Mouse (Mus musculus) limb, embryonic 11.5 days (tissue): ENCODE measurements around the gene Akr1b3. TPM values are rescaled to one million over a fixed set of nuclear protein-coding genes. Genes with fewer than 3 reads are reported as not detected.
A peak's percentile ranks its signal among the peaks of the same experiment; 100 is the strongest.

Experiments
- ATAC-seq: fragments of 200-750 bp; cut with Nextera tagmentation; 2 replicates; pipeline ENCODE4 v1.8.0; 2017; ENCODE audit warnings: low read depth; ENCODE audit not compliant: insufficient number of reproducible peaks, low FRiP score, low TSS enrichment
- DNase-seq: peaks from one replicate; pipeline ENCODE4 v3.0.0-alpha.2; 2015; ENCODE audit warnings: low spot score
- H3K27ac ChIP-seq: fragments of 300-500 bp; sonication (generic); replicated peaks from 2 replicates; pipeline ENCODE4 v1.5.1; 2014; ENCODE audit warnings: low read depth, mild to moderate bottlenecking, low read length
- H3K27me3 ChIP-seq: fragments of 300-500 bp; sonication (generic); 2 replicates; pipeline ENCODE4 v1.6.1; 2014; ENCODE audit warnings: mild to moderate bottlenecking, low read length, mixed read lengths; ENCODE audit not compliant: control insufficient read depth, insufficient read depth
- H3K36me3 ChIP-seq: fragments of 300-500 bp; sonication (generic); 2 replicates; pipeline ENCODE4 v1.6.1; 2014; ENCODE audit warnings: mild to moderate bottlenecking, low read length, moderate library complexity, mixed read lengths; ENCODE audit not compliant: control insufficient read depth, insufficient read depth
- H3K4me1 ChIP-seq: fragments of 300-500 bp; sonication (generic); 2 replicates; pipeline ENCODE4 v1.6.1; 2014; ENCODE audit warnings: low read length, mixed read lengths; ENCODE audit not compliant: control insufficient read depth, insufficient read depth
- H3K4me2 ChIP-seq: fragments of 300-500 bp; sonication (generic); 2 replicates; pipeline ENCODE4 v1.6.1; 2014; ENCODE audit warnings: low read depth, mild to moderate bottlenecking, moderate library complexity; ENCODE audit not compliant: severe bottlenecking
- H3K4me3 ChIP-seq: fragments of 300-500 bp; sonication (generic); 2 replicates; pipeline ENCODE4 v1.5.1; 2014; ENCODE audit warnings: low read depth, low read length
- H3K9ac ChIP-seq: fragments of 300-500 bp; sonication (generic); 2 replicates; pipeline ENCODE4 v1.6.1; 2014; ENCODE audit warnings: mild to moderate bottlenecking, low read length
- H3K9me3 ChIP-seq: fragments of 300-500 bp; sonication (generic); 2 replicates; pipeline ENCODE4 v1.6.1; 2016; ENCODE audit warnings: low read length; ENCODE audit not compliant: control insufficient read depth
- WGBS: fragments of 180-500 bp; shearing (Covaris S2); extraction: QIAGEN DNeasy Blood & Tissue Kit; methylation state at CpG from one replicate; pipeline ENCODE4 v1.1.7; 2014; 5-methylcytosine and 5-hydroxymethylcytosine counted together
- polyA plus RNA-seq: library from polyadenylated mRNA; unstranded; fragments of >200 nt; fragmentation: Nextera tagmentation; extraction: Ambion mirVana; gene quantifications from 2 replicates; pipeline ENCODE4 v1.2.1, GENCODE M21; 2014

The Akr1b3 gene
- polyA plus RNA-seq, 1 experiment from 2014 or later, result 217 TPM

DNA sequence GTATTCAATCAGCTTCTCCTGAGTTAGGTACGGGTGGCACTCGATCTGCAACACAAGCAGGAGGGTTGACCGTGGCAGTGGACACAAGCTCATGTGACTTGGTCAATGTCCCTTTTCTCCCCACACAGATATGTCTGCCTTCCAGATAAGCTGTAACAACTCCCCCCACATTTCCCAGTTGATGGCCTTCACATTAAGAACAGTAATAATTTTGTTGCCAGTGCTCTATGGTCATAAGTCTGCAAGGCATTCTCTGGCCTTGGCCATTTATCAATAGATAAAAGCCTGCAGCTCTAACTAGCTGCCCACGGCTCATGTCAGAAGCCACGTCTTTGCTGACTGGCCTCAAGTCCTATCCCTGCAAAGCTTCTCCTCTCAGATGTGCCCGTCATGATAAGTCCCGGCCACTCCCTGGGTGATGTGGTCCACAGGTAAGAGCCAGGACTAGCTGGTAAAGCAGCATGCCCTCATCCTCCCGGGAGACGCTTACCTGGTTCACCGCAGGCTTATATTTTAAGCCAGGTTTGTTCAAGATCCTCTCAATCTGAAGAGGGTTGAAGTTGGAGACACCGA lies 7.2 kb downstream of the Akr1b3 start:
- Histone ChIP-seq H3K4me1 (no peaks in the 10 kb centered on the region), H3K36me3 (peaks cover 4% of the 10 kb centered on the region; the same call in 1 of the 2 replicates), H3K9ac (no peak overlapping the region), H3K9me3 (no peaks in the 10 kb centered on the region), H3K27me3 (no peaks in the 10 kb centered on the region), H3K4me2 (no peak overlapping the region), H3K4me3 (no peak overlapping the region), H3K27ac (no peak overlapping the region)
- no peak for ATAC-seq
- no peak for DNase-seq
- WGBS, result 90% methylated on average over 11 of the region's 11 CpGs

DNA sequence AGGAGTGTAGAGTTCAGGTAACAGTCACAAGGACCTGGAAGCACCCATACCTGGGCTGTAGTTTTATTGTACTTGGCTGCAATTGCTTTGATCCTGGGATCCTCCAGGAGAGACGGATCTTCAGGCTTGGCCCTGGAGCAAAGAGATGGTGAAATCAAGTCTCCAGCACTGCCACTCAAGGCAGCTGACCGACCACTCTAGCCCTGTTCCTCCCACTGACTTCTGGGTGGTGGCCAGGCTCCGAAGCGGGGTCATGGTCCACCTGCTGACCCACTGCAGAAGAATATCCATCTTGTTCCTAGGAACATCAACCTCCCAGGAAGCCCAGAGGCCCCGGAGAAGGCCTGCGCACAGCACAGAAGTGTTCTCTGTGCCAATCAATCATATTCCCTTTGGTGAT lies 7.8 kb downstream of the Akr1b3 start:
- ATAC-seq (no peak), DNase-seq (no peak)
- H3K9me3 ChIP-seq, result no peaks in the 10 kb centered on the region
- H3K4me3 ChIP-seq, result no peak overlapping the region
- H3K27ac ChIP-seq, result no peak overlapping the region
- no peaks in the 10 kb centered on the region for H3K4me1 ChIP-seq
- no peaks in the 10 kb centered on the region for H3K27me3 ChIP-seq
- WGBS, result 95% methylated on average over 6 of the region's 6 CpGs
- no peak overlapping the region for H3K4me2 ChIP-seq
- H3K36me3 ChIP-seq, result peaks cover 4% of the 10 kb centered on the region; the same call in 1 of the 2 replicates
- H3K9ac ChIP-seq, result no peak overlapping the region

DNA sequence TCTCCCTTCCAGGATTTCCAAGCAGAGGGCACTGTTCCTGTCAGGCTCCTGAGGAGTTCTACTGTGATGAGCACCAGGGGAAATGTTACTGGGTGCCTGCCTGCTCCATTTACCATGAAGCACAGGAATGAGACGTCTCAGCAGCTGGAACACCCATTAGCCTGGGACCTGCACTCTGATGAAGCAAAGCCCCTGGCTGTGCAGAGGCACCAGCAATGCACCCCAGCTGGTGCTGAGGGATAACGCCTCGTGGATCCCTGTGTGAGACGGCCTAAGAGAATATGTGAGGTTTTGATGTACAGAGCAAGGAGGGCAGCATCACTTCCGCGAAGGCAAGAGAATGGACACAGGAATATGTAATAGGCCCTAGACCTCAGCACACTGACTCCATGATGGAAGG lies 10.5 kb downstream of the Akr1b3 start:
- no peak for ATAC-seq
- H3K9me3 ChIP-seq, result no peaks in the 10 kb centered on the region
- H3K4me3 ChIP-seq, result no peak overlapping the region
- no peaks in the 10 kb centered on the region for H3K27me3 ChIP-seq
- DNase-seq, result no peak
- no peak overlapping the region for H3K27ac ChIP-seq
- no peak overlapping the region for H3K9ac ChIP-seq
- peaks cover 4% of the 10 kb centered on the region; the same call in 1 of the 2 replicates for H3K36me3 ChIP-seq
- H3K4me2 ChIP-seq, result no peak overlapping the region
- H3K4me1 ChIP-seq, result no peaks in the 10 kb centered on the region
- WGBS, result 89% methylated on average over 6 of the region's 6 CpGs

DNA sequence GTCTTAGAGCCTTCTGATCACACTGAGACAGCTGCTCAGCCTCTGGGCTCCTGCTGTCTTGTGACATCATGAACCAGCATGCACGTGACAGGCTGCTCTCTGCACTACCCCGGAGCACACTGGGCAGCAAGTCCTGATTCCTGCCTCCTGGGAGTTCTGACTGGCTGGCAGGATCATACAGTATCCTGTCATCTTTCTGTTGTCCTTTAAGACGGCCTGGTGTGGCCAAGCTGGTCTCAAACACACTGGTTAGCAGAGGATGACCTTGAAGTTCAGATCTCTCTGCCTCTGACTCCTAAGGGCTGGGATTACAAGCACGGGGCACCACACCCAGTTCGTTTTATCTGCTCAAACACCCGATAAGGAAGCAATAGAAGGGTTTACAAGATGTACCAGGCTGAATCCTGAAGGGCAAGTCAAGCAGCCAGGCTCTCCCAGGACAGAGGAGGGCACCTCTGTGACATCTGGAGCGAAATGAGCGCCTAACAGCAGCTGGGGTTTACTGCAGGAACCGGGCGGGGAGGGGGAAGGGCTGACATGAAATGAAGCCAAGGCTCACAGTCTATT lies 12.5 kb downstream of the Akr1b3 start:
- DNase-seq (no peak), ATAC-seq (no peak)
- Histone ChIP-seq H3K27ac (no peak overlapping the region), H3K9me3 (no peaks in the 10 kb centered on the region), H3K4me1 (no peaks in the 10 kb centered on the region), H3K36me3 (peaks cover 4% of the 10 kb centered on the region; the same call in 1 of the 2 replicates), H3K4me3 (no peak overlapping the region), H3K27me3 (no peaks in the 10 kb centered on the region), H3K4me2 (no peak overlapping the region), H3K9ac (no peak overlapping the region)
- WGBS, result 81% methylated on average over 10 of the region's 10 CpGs

DNA sequence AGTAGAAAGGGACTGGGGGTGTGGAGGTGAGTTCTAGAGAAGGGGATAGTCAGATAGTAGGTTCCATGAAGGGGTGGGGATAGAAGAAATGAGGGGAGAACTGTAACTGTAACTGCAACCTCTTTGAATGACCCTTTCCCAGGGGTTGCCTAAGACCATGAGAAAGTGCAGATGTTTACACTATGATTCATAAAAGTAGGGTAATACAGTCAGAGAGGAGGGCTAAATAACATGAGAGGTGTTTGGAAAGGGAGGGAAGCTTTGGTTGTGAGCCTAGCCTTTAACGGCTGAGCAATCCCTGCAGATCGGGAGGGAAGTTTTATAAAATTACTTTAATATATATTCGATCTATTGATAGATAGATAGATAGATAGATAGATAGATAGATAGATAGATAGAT lies 20.2 kb downstream of the Akr1b3 start:
- Histone ChIP-seq H3K36me3 (no peaks in the 10 kb centered on the region), H3K27ac (no peak overlapping the region), H3K9ac (no peak overlapping the region), H3K4me3 (no peak overlapping the region), H3K4me1 (no peaks in the 10 kb centered on the region), H3K4me2 (no peak overlapping the region), H3K9me3 (no peaks in the 10 kb centered on the region), H3K27me3 (no peaks in the 10 kb centered on the region)
- no peak for ATAC-seq
- WGBS, result 94% methylated on average over 3 of the region's 3 CpGs
- no peak for DNase-seq

DNA sequence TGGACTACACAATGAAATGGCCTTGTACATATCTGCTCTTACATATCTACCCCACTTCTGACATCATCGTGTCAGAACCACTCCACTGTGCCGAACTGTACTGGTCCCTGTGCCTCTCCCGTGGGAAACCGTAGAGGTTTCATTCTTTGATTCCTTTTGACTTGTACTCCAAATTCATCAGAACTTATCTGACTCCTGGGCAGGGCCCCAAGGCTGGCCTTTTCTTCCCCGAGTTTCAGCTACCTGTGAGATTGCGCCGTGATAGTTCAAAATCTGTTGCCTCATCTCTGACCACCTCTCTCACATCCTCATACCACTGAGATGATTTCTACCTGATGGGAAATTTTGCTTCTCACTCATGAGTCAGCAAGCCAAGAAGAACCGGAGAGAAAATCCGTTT lies 21.8 kb downstream of the Akr1b3 start:
- DNase-seq, result no peak
- Histone ChIP-seq H3K27me3 (no peaks in the 10 kb centered on the region), H3K4me2 (no peak overlapping the region), H3K27ac (no peak overlapping the region), H3K9ac (no peak overlapping the region), H3K9me3 (no peaks in the 10 kb centered on the region), H3K4me3 (no peak overlapping the region), H3K36me3 (no peaks in the 10 kb centered on the region), H3K4me1 (no peaks in the 10 kb centered on the region)
- 91% methylated on average over 9 of the region's 9 CpGs for WGBS
- no peak for ATAC-seq

DNA sequence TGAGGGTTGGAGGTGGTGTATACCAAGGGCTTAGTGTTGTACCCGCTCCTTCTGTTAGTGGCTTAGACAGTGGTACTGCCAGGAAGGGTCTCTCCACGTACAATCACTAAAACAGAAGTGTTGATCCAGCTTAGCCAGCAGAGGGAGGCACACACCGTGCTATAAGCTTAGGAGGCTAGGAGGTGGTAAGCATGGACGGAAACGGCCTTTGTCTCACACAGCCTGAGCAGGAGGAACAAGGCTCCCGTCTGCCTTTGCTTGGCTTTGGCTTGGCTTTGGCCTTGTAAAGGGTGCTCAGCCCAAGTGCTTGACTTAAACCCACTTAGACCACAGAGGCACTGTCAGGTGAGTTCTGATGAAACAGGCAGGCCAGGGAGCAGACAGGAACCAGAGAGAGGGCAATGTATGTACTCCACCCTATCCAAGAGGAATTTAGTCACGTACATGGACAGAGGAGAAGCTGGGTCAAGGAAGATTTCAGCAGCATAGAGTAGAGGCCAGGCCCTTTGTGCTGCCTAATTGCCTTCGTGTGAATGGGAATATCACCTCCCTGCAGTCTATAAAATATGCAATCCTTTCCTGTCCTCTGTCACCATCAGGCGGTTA lies 24.3 kb downstream of the Akr1b3 start:
- H3K4me2 ChIP-seq, result no peak overlapping the region
- no peak overlapping the region for H3K27ac ChIP-seq
- DNase-seq, result peak; percentile 86

DNA sequence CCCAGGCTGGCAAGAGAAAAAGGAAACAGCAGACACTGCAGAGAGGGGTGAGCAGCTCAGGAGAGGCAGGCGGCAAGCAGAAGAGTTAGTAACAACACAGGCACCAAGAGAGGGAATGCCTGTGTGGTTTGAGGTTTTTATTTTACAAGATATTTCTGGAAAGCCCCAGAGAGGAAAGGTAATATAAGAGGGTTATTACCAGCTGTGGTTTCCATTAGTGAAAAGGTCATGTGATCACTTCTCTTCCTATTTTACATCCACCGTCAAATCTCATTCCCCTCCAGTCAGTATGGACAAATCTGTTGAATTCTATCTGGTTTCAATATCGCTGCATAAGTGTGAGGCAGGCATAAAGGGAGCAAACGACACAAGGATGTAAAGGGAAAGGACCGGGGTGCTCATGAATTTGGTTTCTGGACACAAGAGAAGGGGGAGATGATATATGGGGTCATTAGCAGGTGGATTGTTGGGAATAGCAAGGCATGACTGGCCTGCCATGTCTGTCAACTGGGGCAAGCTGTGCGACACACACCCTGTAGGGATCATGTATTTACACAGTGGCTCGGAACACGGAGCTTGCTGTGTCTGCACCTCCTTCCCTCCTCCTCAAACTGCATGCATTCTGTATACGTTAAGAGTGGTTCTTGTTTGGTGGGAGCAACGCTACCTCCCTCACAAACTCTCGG lies 24.9 kb downstream of the Akr1b3 start:
- Histone ChIP-seq H3K36me3 (no peaks in the 10 kb centered on the region), H3K9ac (no peak overlapping the region), H3K4me2 (no peak overlapping the region), H3K27me3 (no peaks in the 10 kb centered on the region), H3K27ac (no peak overlapping the region), H3K4me1 (no peaks in the 10 kb centered on the region), H3K9me3 (no peaks in the 10 kb centered on the region), H3K4me3 (no peak overlapping the region)
- DNase-seq (no peak), ATAC-seq (no peak)
- 73% methylated on average over 11 of the region's 11 CpGs for WGBS

More for the DNA sequence above, 24.3 kb downstream of the Akr1b3 start:
- H3K4me3 ChIP-seq, result no peak overlapping the region
- no peaks in the 10 kb centered on the region for H3K4me1 ChIP-seq
- H3K9ac ChIP-seq, result peak overlapping the region; percentile 43; the same call in 1 of the 2 replicates
- ATAC-seq, result peak; percentile 76; the same call in 1 of the 2 replicates
- no peaks in the 10 kb centered on the region for H3K9me3 ChIP-seq
- H3K27me3 ChIP-seq, result no peaks in the 10 kb centered on the region
- no peaks in the 10 kb centered on the region for H3K36me3 ChIP-seq
- WGBS, result 34% methylated on average over 9 of the region's 9 CpGs
